Mouse (Mus musculus): ENCODE results near the gene Wdr83. TPM values are rescaled to one million over a fixed set of nuclear protein-coding genes. Genes with fewer than 3 reads are reported as not detected.

The Wdr83 gene
- polyA plus RNA-seq, 1 experiment from 2014 or later: 33.8 TPM

- peaks cover 27% of the 10 kb centered on the region for H3K36me3 ChIP-seq (ENCODE audit: insufficient read depth, low read length)
- no peak overlapping the region for H3K4me3 ChIP-seq (replicated peaks; ENCODE audit: low read depth, low read length)
- H3K9ac ChIP-seq (ENCODE audit: low read depth, low read length): no peak overlapping the region
- no peak overlapping the region for H3K27ac ChIP-seq
- no peak for DNase-seq (ENCODE audit: low spot score)
- no peak overlapping the region for H3K4me2 ChIP-seq (ENCODE audit: low read length)
- WGBS: 90% methylated on average over 15 of the region's 15 CpGs
- no peak for ATAC-seq (replicated peaks; ENCODE audit: low FRiP score, low read depth)
- H3K27me3 ChIP-seq (ENCODE audit: insufficient read depth, low read length): no peaks in the 10 kb centered on the region
- H3K4me1 ChIP-seq (replicated peaks; ENCODE audit: insufficient read depth, low read length): 0 out of 2 replicates have a peak, but pooled peaks cover 8% of the 10 kb centered on the region
- TF ChIP-seq CTCF (IDR thresholded peaks at IDR 0.05; ENCODE audit: low read depth): no peak
- no peaks in the 10 kb centered on the region for H3K9me3 ChIP-seq (replicated peaks; ENCODE audit: low read length)
These were observed 8.0 kb downstream of the Wdr83 start for GRCm38 (mm10) chr8:85073041-85073612.

- H3K4me1 ChIP-seq (replicated peaks; ENCODE audit: insufficient read depth, low read length): 0 out of 2 replicates have a peak, but pooled peaks cover 8% of the 10 kb centered on the region
- peak overlapping the region; percentile 71 for H3K4me2 ChIP-seq (ENCODE audit: low read length)
- no peak for TF ChIP-seq CTCF (IDR thresholded peaks at IDR 0.05; ENCODE audit: low read depth)
- WGBS: 32% methylated on average over 9 of the region's 9 CpGs
- ATAC-seq (replicated peaks; ENCODE audit: low FRiP score, low read depth) (no peak), DNase-seq (ENCODE audit: low spot score) (no peak)
- H3K36me3 ChIP-seq (ENCODE audit: insufficient read depth, low read length): peaks cover 27% of the 10 kb centered on the region
- peak overlapping the region; percentile 89 for H3K4me3 ChIP-seq (replicated peaks; ENCODE audit: low read depth, low read length)
- H3K9ac ChIP-seq (ENCODE audit: low read depth, low read length): peak overlapping the region; percentile 93
- H3K27me3 ChIP-seq (ENCODE audit: insufficient read depth, low read length): no peaks in the 10 kb centered on the region
- no peaks in the 10 kb centered on the region for H3K9me3 ChIP-seq (replicated peaks; ENCODE audit: low read length)
- peak overlapping the region; percentile 99 for H3K27ac ChIP-seq
These were observed 8.7 kb downstream of the Wdr83 start for GRCm38 (mm10) chr8:85072364-85072929.

GRCm38 (mm10) chr8:85071514-85072281, 9.4 kb downstream of the Wdr83 start, which contains the start of gene Dhps:
TSS of gene Dhps (plus strand) at chr8:85071757.
- ATAC-seq (replicated peaks; ENCODE audit: low FRiP score, low read depth) (peak; percentile 85), DNase-seq (ENCODE audit: low spot score) (peak; percentile 97)
- H3K36me3 ChIP-seq (ENCODE audit: insufficient read depth, low read length): peaks cover 32% of the 10 kb centered on the region
- no peaks in the 10 kb centered on the region for H3K27me3 ChIP-seq (ENCODE audit: insufficient read depth, low read length)
- H3K9ac ChIP-seq (ENCODE audit: low read depth, low read length): peak within 1 kb of the TSS; percentile 93
- TF ChIP-seq CTCF (IDR thresholded peaks at IDR 0.05; ENCODE audit: low read depth): peak; percentile 34; the same call in 1 of the 2 replicates
- H3K4me1 ChIP-seq (replicated peaks; ENCODE audit: insufficient read depth, low read length): 0 out of 2 replicates have a peak, but pooled peaks cover 8% of the 10 kb centered on the region
- no peaks in the 10 kb centered on the region for H3K9me3 ChIP-seq (replicated peaks; ENCODE audit: low read length)
- H3K4me2 ChIP-seq (ENCODE audit: low read length): peak within 1 kb of the TSS; percentile 71
- WGBS: under 1% methylated on average over 68 of the region's 68 CpGs
- H3K4me3 ChIP-seq (replicated peaks; ENCODE audit: low read depth, low read length): peak within 1 kb of the TSS; percentile 89
- peak within 1 kb of the TSS; percentile 99 for H3K27ac ChIP-seq

- Histone ChIP-seq H3K9ac (ENCODE audit: low read depth, low read length) (peak overlapping the region; percentile 93; the same call in 1 of the 2 replicates), H3K4me1 (replicated peaks; ENCODE audit: insufficient read depth, low read length) (0 out of 2 replicates have a peak, but pooled peaks cover 8% of the 10 kb centered on the region), H3K4me2 (ENCODE audit: low read length) (peak overlapping the region; percentile 71), H3K4me3 (replicated peaks; ENCODE audit: low read depth, low read length) (peak overlapping the region; percentile 89), H3K27ac (peak overlapping the region; percentile 99), H3K9me3 (replicated peaks; ENCODE audit: low read length) (no peaks in the 10 kb centered on the region), H3K36me3 (ENCODE audit: insufficient read depth, low read length) (peaks cover 33% of the 10 kb centered on the region), H3K27me3 (ENCODE audit: insufficient read depth, low read length) (no peaks in the 10 kb centered on the region)
- TF ChIP-seq CTCF (IDR thresholded peaks at IDR 0.05; ENCODE audit: low read depth): no peak
- 81% methylated on average over 5 of the region's 5 CpGs for WGBS
- peak; percentile 34 for DNase-seq (ENCODE audit: low spot score)
- no peak for ATAC-seq (replicated peaks; ENCODE audit: low FRiP score, low read depth)
These were observed 10.1 kb downstream of the Wdr83 start for GRCm38 (mm10) chr8:85071041-85071440.

- no peak for ATAC-seq (replicated peaks; ENCODE audit: low FRiP score, low read depth)
- no peak for TF ChIP-seq CTCF (IDR thresholded peaks at IDR 0.05; ENCODE audit: low read depth)
- Histone ChIP-seq H3K4me3 (replicated peaks; ENCODE audit: low read depth, low read length) (no peak within 1 kb of the TSS), H3K27ac (no peak within 1 kb of the TSS), H3K27me3 (ENCODE audit: insufficient read depth, low read length) (no peaks in the 10 kb centered on the region), H3K9me3 (replicated peaks; ENCODE audit: low read length) (no peaks in the 10 kb centered on the region), H3K4me1 (replicated peaks; ENCODE audit: insufficient read depth, low read length) (0 out of 2 replicates have a peak, but pooled peaks cover 8% of the 10 kb centered on the region), H3K4me2 (ENCODE audit: low read length) (no peak within 1 kb of the TSS), H3K9ac (ENCODE audit: low read depth, low read length) (no peak within 1 kb of the TSS), H3K36me3 (ENCODE audit: insufficient read depth, low read length) (peaks cover 15% of the 10 kb centered on the region; the same call in 1 of the 2 replicates)
- no peak for DNase-seq (ENCODE audit: low spot score)
These were observed 13.1 kb downstream of the Wdr83 start, which contains the start of gene Gm5741 for GRCm38 (mm10) chr8:85067982-85068381. TSS of gene Gm5741 (minus strand) at chr8:85067982.

GRCm38 (mm10) chr8:85067155-85067554, 14.0 kb downstream of the Wdr83 start:
- 96% methylated on average over 2 of the region's 2 CpGs for WGBS
- DNase-seq (ENCODE audit: low spot score) (no peak), ATAC-seq (replicated peaks; ENCODE audit: low FRiP score, low read depth) (no peak)
- no peak overlapping the region for H3K4me2 ChIP-seq (ENCODE audit: low read length)
- H3K36me3 ChIP-seq (ENCODE audit: insufficient read depth, low read length): peaks cover 15% of the 10 kb centered on the region; the same call in 1 of the 2 replicates
- H3K9ac ChIP-seq (ENCODE audit: low read depth, low read length): no peak overlapping the region
- 0 out of 2 replicates have a peak, but pooled peaks cover 8% of the 10 kb centered on the region for H3K4me1 ChIP-seq (replicated peaks; ENCODE audit: insufficient read depth, low read length)
- no peak for TF ChIP-seq CTCF (IDR thresholded peaks at IDR 0.05; ENCODE audit: low read depth)
- no peaks in the 10 kb centered on the region for H3K27me3 ChIP-seq (ENCODE audit: insufficient read depth, low read length)
- no peaks in the 10 kb centered on the region for H3K9me3 ChIP-seq (replicated peaks; ENCODE audit: low read length)
- no peak overlapping the region for H3K4me3 ChIP-seq (replicated peaks; ENCODE audit: low read depth, low read length)
- H3K27ac ChIP-seq: no peak overlapping the region
